Mouse (Mus musculus): ENCODE measurements around the gene Dnah5. TPM values are rescaled to one million over a fixed set of nuclear protein-coding genes. Genes with fewer than 3 reads are reported as not detected.

The Dnah5 gene
- polyA plus RNA-seq, 1 experiment from 2014 or later, result 0.60 TPM

- peak; percentile 88 for ATAC-seq (ENCODE audit: low read depth)
- Histone ChIP-seq H3K36me3 (ENCODE audit: control insufficient read depth, insufficient read depth, low read length) (no peaks in the 10 kb centered on the region), H3K27ac (ENCODE audit: low read depth, low read length) (peak overlapping the region; percentile 12; the same call in 1 of the 2 replicates), H3K9ac (replicated peaks; ENCODE audit: low read depth, low read length) (no peak overlapping the region; the same call in 1 of the 2 replicates), H3K9me3 (ENCODE audit: control insufficient read depth, low read length) (no peaks in the 10 kb centered on the region), H3K27me3 (ENCODE audit: control insufficient read depth, insufficient read depth, low read length) (peaks cover 3% of the 10 kb centered on the region; the same call in 1 of the 2 replicates), H3K4me3 (ENCODE audit: low read depth, low read length) (peak overlapping the region; percentile 27), H3K4me1 (ENCODE audit: control insufficient read depth, insufficient read depth, low read length) (no peaks in the 10 kb centered on the region), H3K4me2 (ENCODE audit: low read depth, low read length) (peak overlapping the region; percentile 55)
- 24% methylated on average over 10 of the region's 10 CpGs for WGBS
Measured at GRCm38 (mm10) chr15:28181862-28182261, 21.7 kb upstream of the Dnah5 start.

DNA sequence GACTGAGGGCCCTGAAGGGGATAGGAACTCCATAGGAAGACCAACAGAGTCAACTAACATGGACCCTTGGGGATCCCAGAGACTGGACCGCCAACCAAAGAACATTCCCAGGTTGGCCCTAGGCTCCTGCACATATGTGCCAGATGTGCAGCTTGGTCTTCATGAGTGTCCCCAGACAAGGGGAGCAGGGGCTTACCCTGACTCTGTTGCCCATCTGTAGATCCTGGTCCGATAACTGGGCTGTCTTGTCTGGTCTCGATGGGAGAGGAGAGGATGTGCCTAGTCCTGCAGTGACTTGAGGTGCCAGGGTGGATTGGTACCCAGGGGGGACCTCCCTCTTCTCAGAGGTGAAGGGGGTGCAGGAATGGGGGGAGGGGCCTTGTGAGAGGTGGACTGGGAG lies 21.0 kb upstream of the Dnah5 start:
- 69% methylated on average over 3 of the region's 3 CpGs for WGBS
- Histone ChIP-seq H3K4me1 (ENCODE audit: control insufficient read depth, insufficient read depth, low read length) (no peaks in the 10 kb centered on the region), H3K27me3 (ENCODE audit: control insufficient read depth, insufficient read depth, low read length) (peaks cover 3% of the 10 kb centered on the region; the same call in 1 of the 2 replicates), H3K36me3 (ENCODE audit: control insufficient read depth, insufficient read depth, low read length) (no peaks in the 10 kb centered on the region), H3K4me2 (ENCODE audit: low read depth, low read length) (no peak overlapping the region), H3K4me3 (ENCODE audit: low read depth, low read length) (no peak overlapping the region), H3K9ac (replicated peaks; ENCODE audit: low read depth, low read length) (no peak overlapping the region), H3K27ac (ENCODE audit: low read depth, low read length) (no peak overlapping the region), H3K9me3 (ENCODE audit: control insufficient read depth, low read length) (no peaks in the 10 kb centered on the region)
- no peak for ATAC-seq (ENCODE audit: low read depth)

DNA sequence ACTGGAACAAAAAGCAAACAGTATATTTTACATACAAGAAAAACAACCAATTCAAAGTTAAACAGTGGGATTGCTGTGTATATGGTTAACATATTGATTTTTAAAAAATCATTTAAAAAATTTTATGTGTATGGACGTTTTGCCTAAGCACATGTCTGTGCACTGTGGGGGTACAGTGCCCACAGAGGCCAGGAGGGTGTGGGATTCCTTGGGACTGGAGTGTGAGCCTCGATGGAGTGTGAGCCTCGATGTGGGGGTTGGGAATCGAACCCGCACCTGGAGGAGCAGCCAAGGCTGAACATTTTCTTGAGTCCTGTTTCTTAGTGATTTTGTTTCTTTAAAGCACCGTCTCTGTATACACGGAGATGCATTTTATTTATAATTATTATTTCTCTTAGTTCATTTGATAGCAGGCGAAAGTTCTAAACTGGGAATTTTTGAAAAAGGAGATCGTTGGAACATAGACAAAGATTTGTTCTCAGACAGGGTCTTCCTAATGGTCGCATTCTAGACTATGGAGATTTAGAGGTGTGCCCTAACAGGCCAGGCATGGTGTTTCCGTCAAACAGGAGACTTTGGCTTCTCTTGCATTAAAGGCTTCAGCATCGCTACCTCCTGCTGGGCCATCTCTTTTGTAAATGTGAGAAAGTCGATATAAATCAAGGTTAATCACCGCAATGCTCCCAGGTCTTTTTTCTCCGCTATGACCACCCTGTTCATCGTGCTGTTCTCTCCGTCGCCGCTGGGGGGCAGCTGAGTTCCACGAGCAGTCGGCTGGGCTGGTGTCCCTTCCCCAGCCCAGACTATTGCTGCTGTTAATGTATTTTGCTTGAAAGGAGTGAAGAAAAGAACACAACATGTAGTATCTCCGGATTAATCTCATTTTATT lies 15.8 kb upstream of the Dnah5 start:
- no peak overlapping the region for H3K4me3 ChIP-seq (ENCODE audit: low read depth, low read length)
- no peaks in the 10 kb centered on the region for H3K9me3 ChIP-seq (ENCODE audit: control insufficient read depth, low read length)
- no peaks in the 10 kb centered on the region for H3K4me1 ChIP-seq (ENCODE audit: control insufficient read depth, insufficient read depth, low read length)
- H3K27me3 ChIP-seq (ENCODE audit: control insufficient read depth, insufficient read depth, low read length), result peaks cover 12% of the 10 kb centered on the region; the same call in 1 of the 2 replicates
- H3K36me3 ChIP-seq (ENCODE audit: control insufficient read depth, insufficient read depth, low read length), result no peaks in the 10 kb centered on the region
- H3K27ac ChIP-seq (ENCODE audit: low read depth, low read length), result no peak overlapping the region
- H3K4me2 ChIP-seq (ENCODE audit: low read depth, low read length), result no peak overlapping the region
- no peak overlapping the region for H3K9ac ChIP-seq (replicated peaks; ENCODE audit: low read depth, low read length)
- ATAC-seq (ENCODE audit: low read depth), result peak; percentile 86
- WGBS, result 24% methylated on average over 22 of the region's 22 CpGs

DNA sequence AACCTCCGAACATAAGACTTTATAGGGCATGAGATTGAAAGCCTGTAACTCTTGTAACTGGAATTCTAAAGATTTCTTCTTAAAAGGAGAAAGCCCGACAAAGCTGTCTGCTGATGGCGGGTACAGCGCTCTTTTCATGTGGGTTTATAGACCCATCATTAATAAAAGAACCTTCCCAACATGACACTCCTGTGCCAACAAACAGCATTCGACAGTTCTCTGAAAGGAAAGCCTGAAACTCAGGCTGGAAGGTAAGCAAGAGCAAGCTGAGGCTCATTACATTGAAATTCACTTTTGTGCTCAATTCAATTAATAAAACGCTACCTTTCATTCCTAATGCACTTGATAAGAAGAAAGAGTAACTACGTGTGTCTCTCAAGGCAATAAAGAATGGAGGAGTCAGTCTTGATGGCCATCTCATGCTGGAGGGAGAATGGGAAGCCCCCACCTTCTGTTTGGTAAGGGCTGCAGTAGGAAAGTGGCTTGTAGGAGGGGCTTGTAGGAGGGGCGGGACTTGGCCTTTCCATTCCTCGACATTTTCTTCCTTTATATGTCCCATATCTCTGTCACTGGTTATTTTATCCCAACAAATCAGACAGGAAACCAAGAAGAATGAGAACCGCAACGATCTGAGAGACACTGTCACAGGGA lies 15.1 kb upstream of the Dnah5 start:
- Histone ChIP-seq H3K27ac (ENCODE audit: low read depth, low read length) (no peak overlapping the region), H3K9me3 (ENCODE audit: control insufficient read depth, low read length) (no peaks in the 10 kb centered on the region), H3K4me2 (ENCODE audit: low read depth, low read length) (no peak overlapping the region), H3K27me3 (ENCODE audit: control insufficient read depth, insufficient read depth, low read length) (peaks cover 12% of the 10 kb centered on the region; the same call in 1 of the 2 replicates), H3K36me3 (ENCODE audit: control insufficient read depth, insufficient read depth, low read length) (no peaks in the 10 kb centered on the region), H3K4me3 (ENCODE audit: low read depth, low read length) (no peak overlapping the region), H3K9ac (replicated peaks; ENCODE audit: low read depth, low read length) (no peak overlapping the region), H3K4me1 (ENCODE audit: control insufficient read depth, insufficient read depth, low read length) (no peaks in the 10 kb centered on the region)
- whole genome bisulfite sequencing, result 61% methylated on average over 11 of the region's 11 CpGs
- ATAC-seq (ENCODE audit: low read depth), result peak; percentile 56; the same call in 1 of the 2 replicates

DNA sequence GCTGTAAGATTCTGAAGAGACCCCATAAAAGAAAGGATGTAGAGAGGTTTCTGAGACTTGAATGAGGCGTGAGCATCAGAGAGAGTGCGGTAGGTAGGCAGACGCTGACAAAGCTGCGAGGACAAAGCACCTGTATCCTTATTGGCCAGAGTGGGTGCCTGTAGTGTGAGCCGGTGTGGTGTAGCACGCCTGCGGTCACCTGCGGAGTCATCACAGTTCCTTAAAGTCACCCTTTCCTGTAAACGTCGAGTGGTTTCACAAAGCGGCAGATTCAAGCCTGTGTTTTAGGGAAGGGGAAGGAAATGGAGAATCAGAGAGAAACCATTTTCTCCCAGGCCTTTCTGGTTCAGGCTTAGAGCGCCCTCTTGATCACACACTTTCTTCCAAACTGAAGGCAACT lies 13.9 kb upstream of the Dnah5 start:
- Histone ChIP-seq H3K27me3 (ENCODE audit: control insufficient read depth, insufficient read depth, low read length) (peaks cover 12% of the 10 kb centered on the region; the same call in 1 of the 2 replicates), H3K4me3 (ENCODE audit: low read depth, low read length) (no peak overlapping the region), H3K4me1 (ENCODE audit: control insufficient read depth, insufficient read depth, low read length) (no peaks in the 10 kb centered on the region), H3K9me3 (ENCODE audit: control insufficient read depth, low read length) (no peaks in the 10 kb centered on the region), H3K4me2 (ENCODE audit: low read depth, low read length) (no peak overlapping the region), H3K9ac (replicated peaks; ENCODE audit: low read depth, low read length) (no peak overlapping the region), H3K36me3 (ENCODE audit: control insufficient read depth, insufficient read depth, low read length) (no peaks in the 10 kb centered on the region), H3K27ac (ENCODE audit: low read depth, low read length) (no peak overlapping the region)
- 34% methylated on average over 12 of the region's 12 CpGs for WGBS
- ATAC-seq (ENCODE audit: low read depth), result no peak

DNA sequence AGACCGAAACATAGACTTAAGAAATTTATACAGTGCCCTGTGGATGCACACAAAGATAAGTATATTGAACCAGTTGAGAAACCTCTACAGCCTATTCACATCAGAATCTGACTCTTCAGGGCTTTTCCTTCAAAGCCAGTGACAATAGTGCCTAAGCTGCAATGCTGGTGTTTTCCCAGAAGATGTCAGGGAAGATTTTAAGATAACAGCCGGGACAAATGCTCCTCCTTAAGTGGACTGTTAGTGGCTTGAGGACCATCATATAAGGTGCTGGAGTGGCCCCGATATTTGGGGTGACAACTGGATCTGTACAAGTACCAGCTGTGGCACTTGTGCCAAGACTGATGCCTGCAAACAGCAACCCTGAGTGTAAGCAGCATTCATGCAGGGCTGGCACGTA lies 4.9 kb upstream of the Dnah5 start:
- Histone ChIP-seq H3K27ac (ENCODE audit: low read depth, low read length) (no peak overlapping the region), H3K9me3 (ENCODE audit: control insufficient read depth, low read length) (no peaks in the 10 kb centered on the region), H3K9ac (replicated peaks; ENCODE audit: low read depth, low read length) (no peak overlapping the region), H3K4me2 (ENCODE audit: low read depth, low read length) (no peak overlapping the region), H3K4me1 (ENCODE audit: control insufficient read depth, insufficient read depth, low read length) (peaks cover 7% of the 10 kb centered on the region; the same call in 1 of the 2 replicates), H3K36me3 (ENCODE audit: control insufficient read depth, insufficient read depth, low read length) (no peaks in the 10 kb centered on the region), H3K4me3 (ENCODE audit: low read depth, low read length) (no peak overlapping the region), H3K27me3 (ENCODE audit: control insufficient read depth, insufficient read depth, low read length) (peaks cover 18% of the 10 kb centered on the region)
- WGBS, result 72% methylated on average over 4 of the region's 4 CpGs
- ATAC-seq (ENCODE audit: low read depth), result no peak

- no peak for ATAC-seq (ENCODE audit: low read depth)
- H3K9ac ChIP-seq (replicated peaks; ENCODE audit: low read depth, low read length), result no peak overlapping the region
- no peak overlapping the region for H3K4me3 ChIP-seq (ENCODE audit: low read depth, low read length)
- H3K4me2 ChIP-seq (ENCODE audit: low read depth, low read length), result no peak overlapping the region
- peaks cover 7% of the 10 kb centered on the region; the same call in 1 of the 2 replicates for H3K4me1 ChIP-seq (ENCODE audit: control insufficient read depth, insufficient read depth, low read length)
- H3K27ac ChIP-seq (ENCODE audit: low read depth, low read length), result no peak overlapping the region
- peaks cover 28% of the 10 kb centered on the region for H3K27me3 ChIP-seq (ENCODE audit: control insufficient read depth, insufficient read depth, low read length)
- 84% methylated on average over 3 of the region's 3 CpGs for WGBS
- no peaks in the 10 kb centered on the region for H3K9me3 ChIP-seq (ENCODE audit: control insufficient read depth, low read length)
- H3K36me3 ChIP-seq (ENCODE audit: control insufficient read depth, insufficient read depth, low read length), result no peaks in the 10 kb centered on the region
Measured at GRCm38 (mm10) chr15:28204626-28205025, 1.1 kb downstream of the Dnah5 start.

- H3K27ac ChIP-seq (ENCODE audit: low read depth, low read length), result no peak overlapping the region
- ATAC-seq (ENCODE audit: low read depth), result no peak
- H3K9me3 ChIP-seq (ENCODE audit: control insufficient read depth, low read length), result no peaks in the 10 kb centered on the region
- no peak overlapping the region for H3K4me3 ChIP-seq (ENCODE audit: low read depth, low read length)
- peaks cover 39% of the 10 kb centered on the region for H3K27me3 ChIP-seq (ENCODE audit: control insufficient read depth, insufficient read depth, low read length)
- H3K4me2 ChIP-seq (ENCODE audit: low read depth, low read length), result no peak overlapping the region
- H3K4me1 ChIP-seq (ENCODE audit: control insufficient read depth, insufficient read depth, low read length), result peaks cover 7% of the 10 kb centered on the region; the same call in 1 of the 2 replicates
- H3K9ac ChIP-seq (replicated peaks; ENCODE audit: low read depth, low read length), result no peak overlapping the region
- WGBS, result 51% methylated on average over 2 of the region's 2 CpGs
- H3K36me3 ChIP-seq (ENCODE audit: control insufficient read depth, insufficient read depth, low read length), result no peaks in the 10 kb centered on the region
Measured at GRCm38 (mm10) chr15:28207545-28207944, 4.0 kb downstream of the Dnah5 start.

DNA sequence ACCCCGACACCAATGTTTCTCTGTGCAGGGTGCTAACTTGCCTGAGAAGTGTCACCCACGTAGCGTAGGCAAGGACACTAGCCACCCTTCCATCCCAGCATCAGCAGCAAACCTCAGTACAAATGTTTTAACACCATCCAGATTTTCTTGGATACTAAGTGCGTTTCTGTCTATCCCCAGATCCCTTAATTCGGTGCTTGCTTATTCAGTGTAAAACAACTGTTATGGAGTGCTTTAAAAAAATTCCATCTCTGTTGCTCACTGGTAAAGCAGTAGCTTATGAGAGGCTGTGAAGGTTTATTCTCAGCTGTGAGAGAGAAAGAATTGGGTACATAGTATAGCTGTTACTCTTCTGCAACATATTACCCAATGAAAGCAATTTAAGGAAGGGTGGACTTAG lies 9.5 kb downstream of the Dnah5 start:
- Histone ChIP-seq H3K4me3 (ENCODE audit: low read depth, low read length) (no peak overlapping the region), H3K9me3 (ENCODE audit: control insufficient read depth, low read length) (no peaks in the 10 kb centered on the region), H3K4me2 (ENCODE audit: low read depth, low read length) (no peak overlapping the region), H3K36me3 (ENCODE audit: control insufficient read depth, insufficient read depth, low read length) (no peaks in the 10 kb centered on the region), H3K4me1 (ENCODE audit: control insufficient read depth, insufficient read depth, low read length) (no peaks in the 10 kb centered on the region), H3K27me3 (ENCODE audit: control insufficient read depth, insufficient read depth, low read length) (peaks cover 46% of the 10 kb centered on the region), H3K27ac (ENCODE audit: low read depth, low read length) (no peak overlapping the region), H3K9ac (replicated peaks; ENCODE audit: low read depth, low read length) (no peak overlapping the region)
- no peak for ATAC-seq (ENCODE audit: low read depth)
- WGBS, result 92% methylated on average over 5 of the region's 5 CpGs

All from neural tube, embryonic 14.5 days (tissue).